Mouse (Mus musculus): ENCODE measurements around the gene Lrrc1.

GRCm38 (mm10) chr9:77482281-77482680 is 62.4 kb downstream of the Lrrc1 start:
- TF ChIP-seq TBP (IDR thresholded peaks at IDR 0.05; ENCODE audit: low read depth, low read length) (no peak), NELFE (IDR thresholded peaks at IDR 0.05; ENCODE audit: low read depth, low read length) (no peak), POLR2A (IDR thresholded peaks at IDR 0.05; ENCODE audit: control insufficient read depth in 1 of 2, insufficient read depth in 1 of 2, low read depth in 1 of 2, low read length in 2 of 2, poor library complexity in 1 of 2) (no peak), MAZ (IDR thresholded peaks at IDR 0.05; ENCODE audit: low read depth, low read length) (no peak), CTCF (IDR thresholded peaks at IDR 0.05 in 2 of 3, conservative IDR thresholded peaks at IDR 0.05 in 1 of 3; ENCODE audit: control insufficient read depth in 1 of 3, insufficient read depth in 1 of 3, low read depth in 2 of 3, low read length in 3 of 3, poor library complexity in 1 of 3, severe bottlenecking in 1 of 3) (no peak), TAL1 (IDR thresholded peaks at IDR 0.05; ENCODE audit: low read length) (no peak), EP300 (IDR thresholded peaks at IDR 0.05; ENCODE audit: low read depth in 1 of 2, low read length in 2 of 2) (no peak), E2F4 (IDR thresholded peaks at IDR 0.05; ENCODE audit: borderline replicate concordance, low read depth, low read length) (no peak)

Measured in MEL (cell line).